20 mouse cellular contexts compared by ENCODE assay signal in genomic region chr5:3935778-3936554, GRCm38 (mm10). TPM values are rescaled to one million over a fixed set of nuclear protein-coding genes. Genes with fewer than 3 reads are reported as not detected.
DNase-seq lines count a peak whose midpoint lies in the region; ATAC-seq and TF ChIP-seq lines count a peak whose summit lies in the region.
"Had no signal": no experiment of that assay in that cellular context is flagged by ENCODE, and none has a peak within 500 bp of the region (broad histone marks: within the 10 kb centered on the region; RNA-seq: fewer than 3 reads in every experiment).

No protein-coding gene starts in this region.

- no peak overlapping the region for H3K27ac ChIP-seq in kidney, adult 2 months (ENCODE audit: insufficient read depth, low read depth, low read length)
- no peak overlapping the region for H3K27ac ChIP-seq in lung, embryonic 16.5 days (ENCODE audit: low read length)
- H3K27ac ChIP-seq: forebrain, embryonic 15.5 days; heart, adult 2 months; heart, embryonic 15.5 days; hindbrain, embryonic 13.5 days; hindbrain, postnatal 0 days had no signal

- no peaks in the 10 kb centered on the region for H3K9me3 ChIP-seq in lung, embryonic 16.5 days (ENCODE audit: control insufficient read depth, low read length)
- H3K9me3 ChIP-seq: forebrain, embryonic 15.5 days; heart, embryonic 15.5 days; hindbrain, embryonic 13.5 days had no signal

- no peak overlapping the region for H3K4me3 ChIP-seq in kidney, adult 2 months (ENCODE audit: insufficient read depth, low read depth, low read length)
- no peak overlapping the region for H3K4me3 ChIP-seq in lung, embryonic 16.5 days (ENCODE audit: low read length)
- H3K4me3 ChIP-seq in myocyte, result no peak overlapping the region
- H3K4me3 ChIP-seq: forebrain, embryonic 15.5 days; heart, adult 2 months; heart, embryonic 15.5 days; hindbrain, embryonic 13.5 days had no signal

- H3K4me1 ChIP-seq in kidney, adult 2 months (ENCODE audit: control insufficient read depth, insufficient read depth, low read length), result peaks cover 12% of the 10 kb centered on the region
- peaks cover 6% of the 10 kb centered on the region for H3K4me1 ChIP-seq in lung, embryonic 16.5 days (replicated peaks; ENCODE audit: control insufficient read depth, insufficient read depth, low read length)

- peaks cover 42% of the 10 kb centered on the region for H3K79me2 ChIP-seq in myocyte (ENCODE audit: control insufficient read depth, insufficient read depth)

- H3ac ChIP-seq in myocyte (ENCODE audit: control insufficient read depth, insufficient read length), result no peak overlapping the region

- no peak overlapping the region for H3K4me2 ChIP-seq in lung, embryonic 16.5 days (ENCODE audit: low read depth, low read length)
- H3K4me2 ChIP-seq in myocyte (ENCODE audit: low read depth), result no peak overlapping the region
- H3K4me2 ChIP-seq: forebrain, embryonic 15.5 days; heart, embryonic 11.5 days; heart, embryonic 15.5 days; hindbrain, embryonic 13.5 days had no signal

- DNase-seq in adrenal gland, postnatal 14 days, result peak; percentile 28
- DNase-seq in adrenal gland, postnatal 4 days (ENCODE audit: low spot score in 2 of 2), result no peak
- DNase-seq in kidney, adult 2 months, result peak; percentile 27
- no peak for DNase-seq in kidney, postnatal 4 days
- DNase-seq in lung, postnatal 25 days (ENCODE audit: low spot score), result no peak
- DNase-seq: cerebellum, adult 18-20 months; cerebellum, adult 9-11 months; gastrocnemius, postnatal 10 days; heart, adult 2 months; heart, postnatal 14 days had no signal

- H3K27me3 ChIP-seq in kidney, adult 2 months (replicated peaks; ENCODE audit: control insufficient read depth, insufficient read depth, low read length), result no peaks in the 10 kb centered on the region
- H3K27me3 ChIP-seq in lung, embryonic 16.5 days (ENCODE audit: control insufficient read depth, insufficient read depth, low read depth, low read length), result no peaks in the 10 kb centered on the region
- no peaks in the 10 kb centered on the region for H3K27me3 ChIP-seq in myocyte (ENCODE audit: control insufficient read depth, insufficient read depth, insufficient read length)
- H3K27me3 ChIP-seq: CH12.LX; forebrain, embryonic 15.5 days; heart, embryonic 15.5 days; hindbrain, embryonic 13.5 days; Patski had no signal

- TF ChIP-seq CTCF in kidney, adult 2 months (conservative IDR thresholded peaks at IDR 0.05; ENCODE audit: insufficient read depth, insufficient read length, low read depth, low read length), result no peak

- ATAC-seq in lung, embryonic 16.5 days (ENCODE audit: low read depth), result peak; percentile 52; the same call in 1 of the 2 replicates
- ATAC-seq: activated CD4-positive, CD25-positive, alpha-beta regulatory T cell, adult 4 months; forebrain, embryonic 15.5 days; hindbrain, postnatal 0 days; Patski had no signal

- no peak overlapping the region for H3K9ac ChIP-seq in lung, embryonic 16.5 days (ENCODE audit: low read length)
- H3K9ac ChIP-seq: forebrain, embryonic 15.5 days; heart, embryonic 15.5 days; hindbrain, embryonic 13.5 days had no signal

- no peaks in the 10 kb centered on the region for H3K36me3 ChIP-seq in kidney, adult 2 months (ENCODE audit: control insufficient read depth, insufficient read depth, low read length)
- H3K36me3 ChIP-seq in lung, embryonic 16.5 days (ENCODE audit: control insufficient read depth, insufficient read depth, low read length), result no peaks in the 10 kb centered on the region
- no peaks in the 10 kb centered on the region for H3K36me3 ChIP-seq in myocyte (ENCODE audit: control insufficient read depth, insufficient read depth)
- H3K36me3 ChIP-seq: heart, embryonic 15.5 days had no signal

- no peak for TF ChIP-seq POLR2A in kidney, adult 2 months (IDR thresholded peaks at IDR 0.05; ENCODE audit: low read depth, low read length)
- no peak for TF ChIP-seq POLR2A in myocyte (IDR thresholded peaks at IDR 0.05; ENCODE audit: insufficient read length, low read depth)

- WGBS in kidney, adult 2 months, result 82% methylated on average over 8 of the region's 8 CpGs
- 62% methylated on average over 8 of the region's 8 CpGs for WGBS in lung, embryonic 16.5 days

TF ChIP-seq in myocyte, 11 proteins besides CTCF, POLR2A, EP300 and RAD21:
- TF ChIP-seq MAX (IDR thresholded peaks at IDR 0.05; ENCODE audit: low read depth), result no peak
- TF ChIP-seq TCF3 (IDR thresholded peaks at IDR 0.05; ENCODE audit: insufficient read length, low read depth), result no peak
- TF ChIP-seq MYOD1 (IDR thresholded peaks at IDR 0.05; ENCODE audit: control insufficient read depth in 1 of 3, insufficient read length in 2 of 3, low read depth in 2 of 3), result peak in 2 of 3 experiments; percentile 56 to 57
- TF ChIP-seq TCF12 (IDR thresholded peaks at IDR 0.05; ENCODE audit: insufficient read depth, poor library complexity, severe bottlenecking), result peak; percentile 16
- TF ChIP-seq MYOG (IDR thresholded peaks at IDR 0.05; ENCODE audit: control insufficient read depth in 1 of 3, insufficient read depth in 1 of 3, insufficient read length in 2 of 3, low read depth in 2 of 3), result peak in 1 of 3 experiments; percentile 61
- no peak for TF ChIP-seq CEBPB (IDR thresholded peaks at IDR 0.05; ENCODE audit: insufficient read depth, poor library complexity, severe bottlenecking)
TF ChIP-seq in myocyte: peak in this region for 3.

RNA-seq across cellular contexts. Expression of gene Akap9, which starts 8.1 kb away (rescaled TPM):
- total RNA-seq in adrenal gland, postnatal 14 days (2021), result 57.7 and 59.5 TPM in 2 replicates
- total RNA-seq in adrenal gland, postnatal 4 days (2021), result 10 to 100 TPM; 79.4 to 81.4 TPM
- polyA plus RNA-seq in kidney, adult 2 months (2012; rRNA removed), result 5.7 and 6.3 TPM in 2 replicates
- polyA plus RNA-seq in lung, embryonic 16.5 days (2015; fragmentation: Nextera tagmentation; extraction: Ambion mirVana), result 107 and 108 TPM in 2 replicates
- polyA plus RNA-seq in myocyte (2012; fragmentation: generic; extraction: Trizol), result 3.0 TPM

RNA-seq across cellular contexts. Expression of gene Mterf1a, which starts 42.2 kb away (rescaled TPM):
- total RNA-seq in adrenal gland, postnatal 14 days (2021), result 6.1 and 8.6 TPM in 2 replicates
- total RNA-seq in adrenal gland, postnatal 4 days (2021), result 10 to 100 TPM; 10.0 to 11.8 TPM
- polyA plus RNA-seq in kidney, adult 2 months (2012; rRNA removed), result 1.0 and 1.1 TPM in 2 replicates
- polyA plus RNA-seq in lung, embryonic 16.5 days (2015; fragmentation: Nextera tagmentation; extraction: Ambion mirVana), result 8.8 and 10.2 TPM in 2 replicates
- polyA plus RNA-seq in myocyte (2012; fragmentation: generic; extraction: Trizol), result 1.7 TPM

Comparison
In these comparisons a context has a peak if more than half of its experiments do, and no peak if none do; other contexts are left out.
1. DNase-seq: peak in adrenal gland, postnatal 14 days (single experiment) and kidney, adult 2 months (single experiment); none in adrenal gland, postnatal 4 days (0 of 2), kidney, postnatal 4 days (0 of 2) and lung, postnatal 25 days (single experiment).
2. RNA of gene Akap9, which starts 8.1 kb away (polyA plus RNA-seq): 107 to 108 TPM in lung, embryonic 16.5 days; 5.7 to 6.3 TPM in kidney, adult 2 months and 3.0 TPM in myocyte (single experiment); every median in the first group is over 10 times any median in the second.